ENCODE assay signal across 9 mouse cellular contexts in genomic region chr4:127619870-127620269, GRCm38 (mm10).
DNase-seq lines count a peak whose midpoint lies in the region; ATAC-seq and TF ChIP-seq lines count a peak whose summit lies in the region.
"Had no signal": no experiment of that assay in that cellular context is flagged by ENCODE, and none has a peak within 500 bp of the region (broad histone marks: within the 10 kb centered on the region; RNA-seq: fewer than 3 reads in every experiment).

No protein-coding gene starts in this region.

- H3K4me2 ChIP-seq in limb, embryonic 14.5 days (replicated peaks; ENCODE audit: low read depth, low read length, severe bottlenecking): no peak overlapping the region

- H3K9ac ChIP-seq in limb, embryonic 14.5 days (ENCODE audit: low read depth, low read length, severe bottlenecking): no peak overlapping the region

- H3K4me3 ChIP-seq in limb, embryonic 14.5 days (replicated peaks; ENCODE audit: low read length): no peak overlapping the region

- no peak for TF ChIP-seq POLR2A in limb, embryonic 14.5 days (IDR thresholded peaks at IDR 0.05; ENCODE audit: borderline replicate concordance, extremely low read depth, insufficient read depth, insufficient read length)

- DNase-seq in adrenal gland, adult 2 months: peak; percentile 35
- DNase-seq in adrenal gland, postnatal 4 days (ENCODE audit: low spot score in 2 of 2): no peak
- DNase-seq in urinary bladder, postnatal 14 days (ENCODE audit: low spot score): peak; percentile 36
- no peak for DNase-seq in urinary bladder, postnatal 10 days (ENCODE audit: low spot score)
- peak; percentile 89 for DNase-seq in limb, embryonic 14.5 days (ENCODE audit: low spot score)
- peak; percentile 47 for DNase-seq in yolk sac, embryonic 10.5 days (ENCODE audit: low spot score)
- DNase-seq in right cerebral cortex, adult 2 months (ENCODE audit: low spot score in 2 of 2): no peak
- no peak for DNase-seq in frontal cortex, postnatal 25 days (ENCODE audit: low spot score in 2 of 2)
- DNase-seq: cerebellum, postnatal 10 days had no signal

- no peaks in the 10 kb centered on the region for H3K4me1 ChIP-seq in limb, embryonic 14.5 days (ENCODE audit: control insufficient read depth, insufficient read depth, low read length)

- 1% methylated on average over 14 of the region's 14 CpGs for WGBS in limb, embryonic 14.5 days

- H3K9me3 ChIP-seq in limb, embryonic 14.5 days (ENCODE audit: control insufficient read depth, low read length): no peaks in the 10 kb centered on the region

- no peak overlapping the region for H3K27ac ChIP-seq in limb, embryonic 14.5 days (replicated peaks; ENCODE audit: low read depth, low read length)

- no peaks in the 10 kb centered on the region for H3K36me3 ChIP-seq in limb, embryonic 14.5 days (ENCODE audit: control insufficient read depth, insufficient read depth, low read length)

- no peaks in the 10 kb centered on the region for H3K27me3 ChIP-seq in limb, embryonic 14.5 days (ENCODE audit: control insufficient read depth, insufficient read depth, low read length)

- peak; percentile 77 for ATAC-seq in limb, embryonic 14.5 days (ENCODE audit: low FRiP score, low read depth)

Comparison
In these comparisons a context has a peak if more than half of its experiments do, and no peak if none do; other contexts are left out.
1. DNase-seq: peak in adrenal gland, adult 2 months (single experiment), urinary bladder, postnatal 14 days (single experiment), limb, embryonic 14.5 days (single experiment) and yolk sac, embryonic 10.5 days (single experiment); none in adrenal gland, postnatal 4 days (0 of 2), urinary bladder, postnatal 10 days (single experiment), right cerebral cortex, adult 2 months (0 of 2) and frontal cortex, postnatal 25 days (0 of 2).